Mouse (Mus musculus): ENCODE data around the gene Iah1. TPM values are rescaled to one million over a fixed set of nuclear protein-coding genes. Genes with fewer than 3 reads are reported as not detected.

Gene Iah1
- polyA plus RNA-seq, 1 experiment from 2014 or later, result 92.6 TPM

DNA sequence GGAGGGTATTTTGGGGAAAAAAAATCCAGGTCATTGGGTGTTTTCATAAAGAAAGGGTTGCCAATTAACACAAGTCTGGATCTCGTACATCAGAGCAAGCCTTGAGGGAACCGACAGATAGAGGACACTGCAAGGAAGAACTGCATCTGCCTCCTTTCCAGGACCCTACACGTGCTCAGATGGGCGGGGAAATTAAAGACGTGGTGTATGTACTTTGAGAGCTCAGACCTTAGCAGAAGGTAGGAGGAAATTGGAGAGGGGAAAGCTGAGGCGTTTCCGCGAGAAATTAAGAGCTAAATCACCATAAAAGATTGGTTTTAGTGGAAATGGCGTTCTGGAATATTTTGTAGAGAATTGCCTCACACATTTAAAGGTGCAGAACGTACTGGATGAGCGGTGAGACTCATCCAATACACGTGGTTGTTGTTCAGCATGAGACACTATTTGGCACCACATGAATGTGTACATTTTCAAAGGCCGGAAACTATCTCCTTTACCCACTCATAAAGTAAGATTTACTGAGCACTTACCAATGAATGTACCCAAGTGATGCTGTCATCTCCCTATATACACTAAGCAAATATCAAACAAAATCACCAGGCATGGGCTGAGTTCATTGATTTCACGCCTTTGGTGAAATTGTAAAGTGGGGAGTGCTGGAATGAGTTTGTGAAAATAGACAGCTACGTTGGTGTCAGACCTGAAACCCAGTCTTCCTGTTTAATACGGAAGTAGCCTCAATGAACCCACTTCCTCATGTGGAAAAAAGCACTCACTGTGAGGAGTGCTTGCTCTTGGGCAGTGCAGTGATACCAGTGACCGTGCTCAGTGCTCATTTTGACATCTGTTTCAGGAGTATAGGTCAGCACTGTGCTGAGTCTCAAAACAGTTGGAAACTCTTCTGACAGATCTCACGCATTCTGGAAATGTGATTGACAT is 29.2 kb upstream of the Iah1 start:
- peak overlapping the region; percentile 76 for H3K4me3 ChIP-seq (ENCODE audit: low read length)

DNA sequence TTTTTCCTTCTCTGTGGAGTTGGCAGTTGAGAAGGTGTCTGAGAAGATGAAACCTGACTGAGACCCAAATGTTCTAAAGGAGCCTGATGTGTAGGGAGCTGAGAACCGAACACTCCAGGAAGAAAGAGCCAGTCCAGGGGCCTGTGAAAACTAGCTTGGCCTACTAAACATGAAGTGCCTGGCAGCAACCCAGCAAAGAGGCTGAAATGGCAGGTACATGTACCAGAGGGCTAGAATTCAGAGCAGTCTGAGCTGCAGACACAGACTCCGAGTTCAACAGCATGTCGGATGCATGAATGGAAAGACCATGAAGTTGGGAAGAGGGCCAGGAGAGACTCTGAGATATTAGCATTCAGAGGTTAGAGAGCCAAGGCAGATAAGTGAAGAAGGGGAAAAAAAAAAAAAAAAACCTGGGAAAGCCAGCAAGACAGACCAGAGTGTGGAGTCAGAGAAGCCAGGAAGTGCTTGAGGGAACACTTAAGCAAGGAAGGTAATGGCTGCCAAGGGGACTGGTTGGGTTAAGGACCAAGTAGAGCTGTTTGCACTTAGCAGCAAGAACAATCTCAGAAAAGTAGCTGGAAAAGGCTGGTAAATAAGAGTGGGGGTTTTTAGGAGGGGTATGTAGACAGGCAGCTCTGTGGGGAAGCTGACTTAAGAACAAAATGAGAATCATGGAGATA is 27.3 kb upstream of the Iah1 start:
- no peak overlapping the region for H3K9ac ChIP-seq (replicated peaks; ENCODE audit: low read length)
- no peak for ATAC-seq (ENCODE audit: low FRiP score, low TSS enrichment)
- no peak overlapping the region for H3K4me2 ChIP-seq (replicated peaks; ENCODE audit: low read depth, low read length)
- no peaks in the 10 kb centered on the region for H3K9me3 ChIP-seq (ENCODE audit: low read length)
- WGBS, result 89% methylated on average over 3 of the region's 3 CpGs
- no peaks in the 10 kb centered on the region for H3K27me3 ChIP-seq (ENCODE audit: insufficient read depth, low read length)
- H3K4me1 ChIP-seq (ENCODE audit: insufficient read depth, low read length), result peaks cover 12% of the 10 kb centered on the region
- no peak overlapping the region for H3K4me3 ChIP-seq (ENCODE audit: low read length)
- peaks cover 31% of the 10 kb centered on the region for H3K36me3 ChIP-seq (ENCODE audit: insufficient read depth, low read length)
- no peak overlapping the region for H3K27ac ChIP-seq (ENCODE audit: low read length)

More for the DNA sequence above, 29.2 kb upstream of the Iah1 start:
- H3K4me2 ChIP-seq (replicated peaks; ENCODE audit: low read depth, low read length), result peak overlapping the region; percentile 64
- peak overlapping the region; percentile 88; the same call in 1 of the 2 replicates for H3K27ac ChIP-seq (ENCODE audit: low read length)
- no peaks in the 10 kb centered on the region for H3K27me3 ChIP-seq (ENCODE audit: insufficient read depth, low read length)
- H3K9me3 ChIP-seq (ENCODE audit: low read length), result no peaks in the 10 kb centered on the region
- H3K9ac ChIP-seq (replicated peaks; ENCODE audit: low read length), result peak overlapping the region; percentile 85
- peaks cover 12% of the 10 kb centered on the region for H3K36me3 ChIP-seq (ENCODE audit: insufficient read depth, low read length)
- 0 out of 2 replicates have a peak, but pooled peaks have one; percentile 21 for ATAC-seq (ENCODE audit: low FRiP score, low TSS enrichment)
- 30% methylated on average over 18 of the region's 18 CpGs for WGBS
- peaks cover 12% of the 10 kb centered on the region for H3K4me1 ChIP-seq (ENCODE audit: insufficient read depth, low read length)

DNA sequence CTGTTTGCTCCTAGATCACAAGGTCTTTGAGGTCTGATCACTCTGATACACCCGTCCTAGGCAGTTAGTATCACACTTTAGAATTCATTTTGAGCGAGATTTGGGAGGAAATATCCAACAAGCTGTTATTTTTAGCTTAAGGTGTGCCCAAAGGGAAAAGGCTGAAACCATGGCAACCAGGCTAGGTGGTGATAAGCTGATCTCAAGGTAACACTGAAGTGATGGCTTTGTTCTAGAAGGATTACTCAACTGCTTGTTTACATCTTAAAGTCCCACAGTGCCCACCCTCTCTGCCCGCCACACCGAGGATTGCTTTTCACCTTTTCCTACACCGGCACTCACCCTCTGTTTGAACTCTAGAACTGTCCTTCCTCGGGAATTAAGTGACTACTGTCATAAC is 26.5 kb upstream of the Iah1 start:
- Histone ChIP-seq H3K36me3 (ENCODE audit: insufficient read depth, low read length) (peaks cover 39% of the 10 kb centered on the region), H3K4me3 (ENCODE audit: low read length) (no peak overlapping the region), H3K4me1 (ENCODE audit: insufficient read depth, low read length) (peaks cover 12% of the 10 kb centered on the region), H3K27me3 (ENCODE audit: insufficient read depth, low read length) (no peaks in the 10 kb centered on the region), H3K9ac (replicated peaks; ENCODE audit: low read length) (no peak overlapping the region), H3K4me2 (replicated peaks; ENCODE audit: low read depth, low read length) (no peak overlapping the region), H3K9me3 (ENCODE audit: low read length) (no peaks in the 10 kb centered on the region), H3K27ac (ENCODE audit: low read length) (no peak overlapping the region)
- WGBS, result 85% methylated on average over 6 of the region's 6 CpGs
- no peak for ATAC-seq (ENCODE audit: low FRiP score, low TSS enrichment)

DNA sequence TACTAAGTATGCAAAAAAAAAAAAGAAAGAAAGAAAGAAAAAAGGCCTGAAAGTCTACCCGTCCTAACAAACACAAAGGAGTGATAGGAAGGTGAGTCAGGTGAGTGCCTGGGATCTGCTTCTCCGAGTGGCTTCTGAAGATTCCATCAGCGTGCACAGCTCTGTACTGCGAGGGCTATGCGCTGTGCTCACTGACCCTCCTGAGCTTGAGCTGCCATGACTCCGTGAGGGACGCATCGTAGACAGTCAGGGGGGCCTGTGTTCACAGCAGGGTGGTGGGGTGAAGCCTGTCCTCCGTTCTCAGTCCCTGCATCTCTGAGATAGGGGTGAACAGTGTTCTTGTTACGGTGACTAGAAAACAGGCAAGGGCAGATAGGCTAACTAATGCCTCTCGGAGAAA is 17.3 kb upstream of the Iah1 start:
- Histone ChIP-seq H3K4me3 (ENCODE audit: low read length) (no peak overlapping the region), H3K4me2 (replicated peaks; ENCODE audit: low read depth, low read length) (no peak overlapping the region), H3K9ac (replicated peaks; ENCODE audit: low read length) (no peak overlapping the region), H3K4me1 (ENCODE audit: insufficient read depth, low read length) (no peaks in the 10 kb centered on the region), H3K36me3 (ENCODE audit: insufficient read depth, low read length) (peaks cover 67% of the 10 kb centered on the region), H3K9me3 (ENCODE audit: low read length) (no peaks in the 10 kb centered on the region), H3K27ac (ENCODE audit: low read length) (no peak overlapping the region), H3K27me3 (ENCODE audit: insufficient read depth, low read length) (no peaks in the 10 kb centered on the region)
- WGBS, result 96% methylated on average over 11 of the region's 11 CpGs
- ATAC-seq (ENCODE audit: low FRiP score, low TSS enrichment), result no peak

DNA sequence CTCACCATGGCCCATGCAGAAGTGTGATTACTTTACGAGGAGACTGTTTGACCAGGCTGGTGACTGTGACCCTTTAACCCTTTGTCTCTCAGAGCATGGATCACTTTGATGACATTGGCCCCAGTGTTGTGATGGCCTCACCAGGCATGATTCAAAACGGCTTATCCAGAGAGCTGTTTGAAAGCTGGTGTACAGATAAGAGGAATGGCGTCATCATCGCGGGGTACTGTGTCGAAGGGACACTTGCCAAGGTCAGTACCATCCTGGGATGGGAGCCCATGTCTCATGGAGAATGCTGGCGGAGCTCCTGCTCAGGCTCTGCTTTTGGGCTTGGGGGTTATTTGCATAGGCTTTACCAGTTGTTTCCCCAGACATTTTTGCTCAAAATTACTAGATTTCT is 14.9 kb upstream of the Iah1 start:
- ATAC-seq (ENCODE audit: low FRiP score, low TSS enrichment), result no peak
- WGBS, result 90% methylated on average over 7 of the region's 7 CpGs
- H3K36me3 ChIP-seq (ENCODE audit: insufficient read depth, low read length), result peaks cover 69% of the 10 kb centered on the region

DNA sequence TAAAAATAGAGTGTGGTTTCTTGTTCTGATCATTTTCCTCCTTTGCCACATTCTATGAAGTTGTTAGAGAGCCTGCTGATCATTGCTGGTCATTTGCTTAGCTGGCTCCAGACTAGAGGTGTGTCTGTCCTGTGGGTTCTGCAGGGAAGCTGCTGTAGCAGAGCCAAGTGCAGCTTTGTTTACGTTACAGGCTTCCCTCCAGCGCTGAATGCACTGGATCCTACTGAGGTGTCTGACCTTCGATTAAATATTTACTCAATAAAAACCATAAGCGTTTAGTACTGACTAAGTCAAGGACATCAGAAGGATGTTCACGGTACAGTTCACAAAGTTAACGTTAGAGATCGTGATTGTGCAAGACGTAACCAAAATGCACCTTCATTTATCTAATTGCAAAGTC is 14.3 kb upstream of the Iah1 start:
- WGBS, result 76% methylated on average over 8 of the region's 8 CpGs
- ATAC-seq (ENCODE audit: low FRiP score, low TSS enrichment), result peak; percentile 83
- H3K36me3 ChIP-seq (ENCODE audit: insufficient read depth, low read length), result peaks cover 69% of the 10 kb centered on the region
- no peak overlapping the region for H3K9ac ChIP-seq (replicated peaks; ENCODE audit: low read length)
- H3K4me2 ChIP-seq (replicated peaks; ENCODE audit: low read depth, low read length), result no peak overlapping the region
- no peak overlapping the region for H3K4me3 ChIP-seq (ENCODE audit: low read length)
- no peaks in the 10 kb centered on the region for H3K27me3 ChIP-seq (ENCODE audit: insufficient read depth, low read length)
- no peaks in the 10 kb centered on the region for H3K4me1 ChIP-seq (ENCODE audit: insufficient read depth, low read length)
- H3K27ac ChIP-seq (ENCODE audit: low read length), result peak overlapping the region; percentile 79
- no peaks in the 10 kb centered on the region for H3K9me3 ChIP-seq (ENCODE audit: low read length)

More for the DNA sequence above, 14.9 kb upstream of the Iah1 start:
- H3K4me2 ChIP-seq (replicated peaks; ENCODE audit: low read depth, low read length), result no peak overlapping the region
- H3K27ac ChIP-seq (ENCODE audit: low read length), result no peak overlapping the region; the same call in 1 of the 2 replicates
- no peaks in the 10 kb centered on the region for H3K4me1 ChIP-seq (ENCODE audit: insufficient read depth, low read length)
- H3K4me3 ChIP-seq (ENCODE audit: low read length), result no peak overlapping the region
- no peaks in the 10 kb centered on the region for H3K27me3 ChIP-seq (ENCODE audit: insufficient read depth, low read length)
- no peaks in the 10 kb centered on the region for H3K9me3 ChIP-seq (ENCODE audit: low read length)
- H3K9ac ChIP-seq (replicated peaks; ENCODE audit: low read length), result no peak overlapping the region

DNA sequence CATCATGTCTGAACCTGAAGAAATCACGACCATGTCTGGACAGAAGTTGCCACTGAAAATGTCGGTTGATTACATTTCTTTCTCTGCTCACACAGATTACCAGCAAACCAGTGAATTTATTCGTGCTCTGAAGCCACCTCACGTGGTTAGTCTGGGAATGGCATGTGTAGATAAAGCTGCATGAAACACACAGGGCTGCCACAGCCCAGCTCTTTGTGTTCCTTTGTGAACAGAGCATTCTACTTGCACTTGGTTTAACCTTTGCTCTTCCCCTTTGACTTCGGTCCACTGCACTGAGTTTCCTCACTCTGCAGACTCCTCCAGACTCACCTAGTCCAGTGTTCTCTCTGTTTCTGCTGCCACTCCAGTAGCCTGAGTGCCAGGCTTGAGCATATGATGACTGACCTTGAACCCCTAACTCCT is 13.8 kb upstream of the Iah1 start:
- Histone ChIP-seq H3K4me2 (replicated peaks; ENCODE audit: low read depth, low read length) (no peak overlapping the region), H3K4me1 (ENCODE audit: insufficient read depth, low read length) (no peaks in the 10 kb centered on the region), H3K27ac (ENCODE audit: low read length) (peak overlapping the region; percentile 79), H3K9ac (replicated peaks; ENCODE audit: low read length) (no peak overlapping the region), H3K9me3 (ENCODE audit: low read length) (no peaks in the 10 kb centered on the region), H3K36me3 (ENCODE audit: insufficient read depth, low read length) (peaks cover 68% of the 10 kb centered on the region), H3K4me3 (ENCODE audit: low read length) (no peak overlapping the region), H3K27me3 (ENCODE audit: insufficient read depth, low read length) (no peaks in the 10 kb centered on the region)
- ATAC-seq (ENCODE audit: low FRiP score, low TSS enrichment), result peak; percentile 87
- 81% methylated on average over 5 of the region's 5 CpGs for WGBS

DNA sequence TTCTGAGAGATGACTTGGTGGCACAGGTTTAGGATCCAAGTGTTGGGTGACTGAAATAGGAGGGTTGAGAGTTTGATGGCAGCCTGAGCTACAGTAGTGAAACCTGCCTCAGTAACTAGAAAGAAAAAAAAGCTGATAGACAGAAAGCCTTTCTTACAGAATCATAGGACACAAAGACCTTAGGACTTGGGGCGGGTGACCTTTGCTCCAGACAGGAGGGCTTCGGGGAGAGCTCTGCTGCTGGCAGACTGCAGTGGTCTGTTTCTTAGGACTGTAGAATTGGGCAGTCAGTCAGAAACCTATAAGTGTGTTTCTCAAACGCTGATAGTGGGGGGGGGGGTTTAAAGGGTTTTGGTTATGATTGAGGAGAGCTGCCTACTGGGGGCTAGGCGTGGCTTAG is 10.4 kb upstream of the Iah1 start:
- peaks cover 79% of the 10 kb centered on the region for H3K36me3 ChIP-seq (ENCODE audit: insufficient read depth, low read length)
- 90% methylated on average over 4 of the region's 4 CpGs for WGBS
- H3K4me3 ChIP-seq (ENCODE audit: low read length), result no peak overlapping the region
- H3K27me3 ChIP-seq (ENCODE audit: insufficient read depth, low read length), result no peaks in the 10 kb centered on the region
- H3K9me3 ChIP-seq (ENCODE audit: low read length), result no peaks in the 10 kb centered on the region
- H3K4me2 ChIP-seq (replicated peaks; ENCODE audit: low read depth, low read length), result no peak overlapping the region
- H3K27ac ChIP-seq (ENCODE audit: low read length), result no peak overlapping the region
- no peak overlapping the region for H3K9ac ChIP-seq (replicated peaks; ENCODE audit: low read length)
- ATAC-seq (ENCODE audit: low FRiP score, low TSS enrichment), result no peak
- no peaks in the 10 kb centered on the region for H3K4me1 ChIP-seq (ENCODE audit: insufficient read depth, low read length)

DNA sequence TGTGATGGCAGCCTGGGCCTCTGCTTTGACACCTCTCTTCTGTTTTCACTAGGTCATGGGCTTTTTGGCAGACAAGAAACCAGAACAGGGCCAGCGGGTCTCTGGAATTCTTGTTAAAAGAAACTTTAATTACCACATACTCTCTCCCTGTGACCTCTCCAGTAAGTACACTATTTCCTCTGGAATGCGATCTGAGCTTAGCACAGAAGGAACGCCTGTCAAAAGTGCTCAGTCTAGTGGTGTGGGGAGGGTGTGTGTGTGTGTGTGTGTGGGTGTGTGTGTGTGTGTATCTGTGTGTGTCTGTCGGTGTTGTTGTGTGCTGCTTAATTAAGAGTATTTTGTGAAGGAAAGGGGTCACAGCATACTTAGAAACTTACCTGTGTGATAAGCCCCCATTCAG is 9.5 kb upstream of the Iah1 start:
- H3K36me3 ChIP-seq (ENCODE audit: insufficient read depth, low read length), result peaks cover 76% of the 10 kb centered on the region
- 63% methylated on average over 4 of the region's 4 CpGs for WGBS

DNA sequence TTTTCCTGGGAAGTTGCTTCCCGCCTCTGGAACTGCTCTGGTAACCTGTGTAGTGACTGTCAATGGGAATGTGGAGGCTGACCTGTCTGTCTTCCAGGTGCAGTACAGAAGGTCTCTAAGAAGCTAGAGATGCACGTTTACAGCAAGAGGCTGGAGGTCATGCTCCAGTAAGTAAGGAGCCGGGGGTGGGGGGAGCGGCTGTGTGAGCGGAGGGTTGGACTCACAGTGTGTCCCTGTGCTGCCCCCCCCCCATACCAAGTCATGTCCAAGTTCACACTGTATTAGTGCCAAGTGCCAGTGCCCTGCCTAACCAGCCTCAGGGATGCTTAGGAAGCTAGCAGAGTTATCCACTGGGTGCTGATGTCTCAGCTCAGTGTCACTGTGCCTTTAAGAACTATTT is 4.0 kb upstream of the Iah1 start:
- Histone ChIP-seq H3K9me3 (ENCODE audit: low read length) (no peaks in the 10 kb centered on the region), H3K4me3 (ENCODE audit: low read length) (no peak overlapping the region), H3K27me3 (ENCODE audit: insufficient read depth, low read length) (no peaks in the 10 kb centered on the region), H3K4me2 (replicated peaks; ENCODE audit: low read depth, low read length) (no peak overlapping the region), H3K4me1 (ENCODE audit: insufficient read depth, low read length) (peaks cover 4% of the 10 kb centered on the region; the same call in 1 of the 2 replicates), H3K27ac (ENCODE audit: low read length) (no peak overlapping the region), H3K36me3 (ENCODE audit: insufficient read depth, low read length) (peaks cover 55% of the 10 kb centered on the region), H3K9ac (replicated peaks; ENCODE audit: low read length) (no peak overlapping the region)
- ATAC-seq (ENCODE audit: low FRiP score, low TSS enrichment), result no peak
- 79% methylated on average over 5 of the region's 5 CpGs for WGBS

More for the DNA sequence above, 9.5 kb upstream of the Iah1 start:
- no peak for ATAC-seq (ENCODE audit: low FRiP score, low TSS enrichment)
- no peak overlapping the region for H3K9ac ChIP-seq (replicated peaks; ENCODE audit: low read length)
- no peaks in the 10 kb centered on the region for H3K27me3 ChIP-seq (ENCODE audit: insufficient read depth, low read length)
- H3K9me3 ChIP-seq (ENCODE audit: low read length), result no peaks in the 10 kb centered on the region
- no peaks in the 10 kb centered on the region for H3K4me1 ChIP-seq (ENCODE audit: insufficient read depth, low read length)
- no peak overlapping the region for H3K4me3 ChIP-seq (ENCODE audit: low read length)
- no peak overlapping the region for H3K27ac ChIP-seq (ENCODE audit: low read length)
- no peak overlapping the region for H3K4me2 ChIP-seq (replicated peaks; ENCODE audit: low read depth, low read length)
